Mouse (Mus musculus) embryonic facial prominence, embryonic 12.5 days (tissue): ENCODE measurements at regions not wholly inside any gene's neighbourhood (a gene's known extent, or its start where the extent isn't known, plus 50 kb on each side); places are given as distances from the start of the nearest gene placed in this dataset.

ENCODE experiments used
- ATAC-seq: fragments of 200-750 bp; cut with Nextera tagmentation; 2 replicates; pipeline ENCODE4 v1.8.0; 2017; ENCODE audit not compliant: insufficient number of reproducible peaks, insufficient read depth, low FRiP score, low TSS enrichment
- H3K27ac ChIP-seq: fragments of 300-500 bp; sonication (generic); 2 replicates; pipeline ENCODE4 v1.5.1; 2016; ENCODE audit warnings: mild to moderate bottlenecking
- H3K27me3 ChIP-seq: fragments of 300-500 bp; sonication (generic); 2 replicates; pipeline ENCODE4 v1.6.1; 2016; ENCODE audit warnings: mild to moderate bottlenecking, moderate library complexity
- H3K36me3 ChIP-seq: fragments of 300-500 bp; sonication (generic); 2 replicates; pipeline ENCODE4 v1.6.1; 2016; ENCODE audit warnings: mild to moderate bottlenecking
- H3K4me1 ChIP-seq: fragments of 300-500 bp; sonication (generic); 2 replicates; pipeline ENCODE4 v1.6.1; 2016
- H3K4me2 ChIP-seq: fragments of 300-500 bp; sonication (generic); replicated peaks from 2 replicates; pipeline ENCODE4 v1.6.1; 2016; ENCODE audit warnings: mild to moderate bottlenecking, moderate library complexity
- H3K4me3 ChIP-seq: fragments of 300-500 bp; sonication (generic); 2 replicates; pipeline ENCODE4 v1.5.1; 2016; ENCODE audit warnings: mild to moderate bottlenecking
- H3K9ac ChIP-seq: fragments of 300-500 bp; sonication (generic); 2 replicates; pipeline ENCODE4 v1.6.1; 2016; ENCODE audit warnings: mild to moderate bottlenecking, moderate library complexity
- H3K9me3 ChIP-seq: fragments of 300-500 bp; sonication (generic); 2 replicates; pipeline ENCODE4 v1.6.1; 2016; ENCODE audit warnings: mild to moderate bottlenecking, moderate library complexity
- WGBS: fragments of 180-500 bp; shearing (Covaris S2); methylation state at CpG from one replicate; pipeline ENCODE4 v1.1.7; 2016; 5-methylcytosine and 5-hydroxymethylcytosine counted together

- Histone ChIP-seq H3K4me2 (no peak overlapping the region), H3K27ac (no peak overlapping the region), H3K36me3 (no peaks in the 10 kb centered on the region), H3K4me3 (no peak overlapping the region), H3K9ac (no peak overlapping the region), H3K27me3 (no peaks in the 10 kb centered on the region), H3K9me3 (no peaks in the 10 kb centered on the region), H3K4me1 (no peaks in the 10 kb centered on the region)
- 90% methylated on average over 12 of the region's 12 CpGs for WGBS
- no peak for ATAC-seq
Measured at GRCm38 (mm10) chr14:72064111-72064812, 427.4 kb downstream of the Gm9195 start.

- no peak overlapping the region for H3K9ac ChIP-seq
- H3K4me1 ChIP-seq: peaks cover 11% of the 10 kb centered on the region
- H3K27me3 ChIP-seq: no peaks in the 10 kb centered on the region
- no peaks in the 10 kb centered on the region for H3K9me3 ChIP-seq
- no peak overlapping the region for H3K4me2 ChIP-seq
- ATAC-seq: no peak
- 49% methylated on average over 2 of the region's 2 CpGs for WGBS
- no peak overlapping the region for H3K27ac ChIP-seq
- no peak overlapping the region for H3K4me3 ChIP-seq
- H3K36me3 ChIP-seq: no peaks in the 10 kb centered on the region
Measured at GRCm38 (mm10) chr14:72042881-72043236, 448.8 kb downstream of the Gm9195 start.

- no peaks in the 10 kb centered on the region for H3K36me3 ChIP-seq
- H3K27me3 ChIP-seq: no peaks in the 10 kb centered on the region
- 24% methylated on average over 3 of the region's 3 CpGs for WGBS
- H3K4me3 ChIP-seq: no peak overlapping the region
- peaks cover 11% of the 10 kb centered on the region for H3K4me1 ChIP-seq
- H3K9me3 ChIP-seq: no peaks in the 10 kb centered on the region
- no peak overlapping the region for H3K27ac ChIP-seq
- H3K4me2 ChIP-seq: no peak overlapping the region
- no peak for ATAC-seq
- H3K9ac ChIP-seq: no peak overlapping the region
Measured at GRCm38 (mm10) chr14:72042112-72042880, 449.3 kb downstream of the Gm9195 start.

GRCm38 (mm10) chr14:72030396-72030795 is 461.2 kb downstream of the Gm9195 start:
- H3K9ac ChIP-seq: no peak overlapping the region
- no peak overlapping the region for H3K4me3 ChIP-seq
- no peaks in the 10 kb centered on the region for H3K27me3 ChIP-seq
- 37% methylated on average over 3 of the region's 3 CpGs for WGBS
- H3K4me1 ChIP-seq: no peaks in the 10 kb centered on the region
- no peak for ATAC-seq
- H3K4me2 ChIP-seq: no peak overlapping the region
- no peaks in the 10 kb centered on the region for H3K36me3 ChIP-seq
- H3K9me3 ChIP-seq: no peaks in the 10 kb centered on the region
- no peak overlapping the region for H3K27ac ChIP-seq

- no peak overlapping the region for H3K4me2 ChIP-seq
- no peak overlapping the region for H3K27ac ChIP-seq
- no peaks in the 10 kb centered on the region for H3K9me3 ChIP-seq
- WGBS: 64% methylated on average over 8 of the region's 8 CpGs
- H3K4me1 ChIP-seq: no peaks in the 10 kb centered on the region
- H3K9ac ChIP-seq: no peak overlapping the region
- no peaks in the 10 kb centered on the region for H3K27me3 ChIP-seq
- ATAC-seq: no peak
- no peaks in the 10 kb centered on the region for H3K36me3 ChIP-seq
- no peak overlapping the region for H3K4me3 ChIP-seq
Measured at GRCm38 (mm10) chr14:72027362-72028020, 464.1 kb downstream of the Gm9195 start.

GRCm38 (mm10) chr14:72004371-72004770 is 487.3 kb downstream of the Gm9195 start:
- WGBS: 74% methylated on average over 2 of the region's 2 CpGs

GRCm38 (mm10) chr14:72002205-72003138 is 489.2 kb downstream of the Gm9195 start:
- ATAC-seq: no peak
- no peaks in the 10 kb centered on the region for H3K27me3 ChIP-seq
- no peaks in the 10 kb centered on the region for H3K36me3 ChIP-seq
- H3K9ac ChIP-seq: no peak overlapping the region
- no peaks in the 10 kb centered on the region for H3K4me1 ChIP-seq
- no peak overlapping the region for H3K4me2 ChIP-seq
- no peak overlapping the region for H3K27ac ChIP-seq
- WGBS: 58% methylated on average over 7 of the region's 7 CpGs
- H3K9me3 ChIP-seq: no peaks in the 10 kb centered on the region
- no peak overlapping the region for H3K4me3 ChIP-seq

More at GRCm38 (mm10) chr14:72004371-72004770, 487.3 kb downstream of the Gm9195 start:
- Histone ChIP-seq H3K4me3 (no peak overlapping the region), H3K27ac (no peak overlapping the region), H3K27me3 (no peaks in the 10 kb centered on the region), H3K9me3 (no peaks in the 10 kb centered on the region), H3K36me3 (no peaks in the 10 kb centered on the region), H3K9ac (no peak overlapping the region), H3K4me2 (no peak overlapping the region), H3K4me1 (no peaks in the 10 kb centered on the region)
- ATAC-seq: no peak

GRCm38 (mm10) chr14:71973016-71973415 is 518.6 kb downstream of the Gm9195 start:
- no peak for ATAC-seq
- H3K27me3 ChIP-seq: no peaks in the 10 kb centered on the region
- H3K4me3 ChIP-seq: no peak overlapping the region
- H3K36me3 ChIP-seq: no peaks in the 10 kb centered on the region
- H3K4me2 ChIP-seq: no peak overlapping the region
- 78% methylated on average over 4 of the region's 4 CpGs for WGBS
- no peak overlapping the region for H3K9ac ChIP-seq
- H3K9me3 ChIP-seq: no peaks in the 10 kb centered on the region
- H3K27ac ChIP-seq: no peak overlapping the region
- H3K4me1 ChIP-seq: no peaks in the 10 kb centered on the region

- Histone ChIP-seq H3K27me3 (no peaks in the 10 kb centered on the region), H3K4me1 (no peaks in the 10 kb centered on the region), H3K36me3 (no peaks in the 10 kb centered on the region), H3K4me2 (no peak overlapping the region), H3K9ac (no peak overlapping the region), H3K4me3 (no peak overlapping the region), H3K9me3 (no peaks in the 10 kb centered on the region), H3K27ac (no peak overlapping the region)
- no peak for ATAC-seq
- 93% methylated on average over 1 of the region's 1 CpGs for WGBS
Measured at GRCm38 (mm10) chr14:71972521-71972920, 519.1 kb downstream of the Gm9195 start.

- no peak for ATAC-seq
- 57% methylated on average over 6 of the region's 6 CpGs for WGBS
- no peaks in the 10 kb centered on the region for H3K27me3 ChIP-seq
- no peak overlapping the region for H3K4me2 ChIP-seq
- H3K9ac ChIP-seq: no peak overlapping the region
- no peaks in the 10 kb centered on the region for H3K9me3 ChIP-seq
- H3K4me1 ChIP-seq: no peaks in the 10 kb centered on the region
- H3K4me3 ChIP-seq: no peak overlapping the region
- no peak overlapping the region for H3K27ac ChIP-seq
- no peaks in the 10 kb centered on the region for H3K36me3 ChIP-seq
Measured at GRCm38 (mm10) chr14:71967646-71968045, 524.0 kb downstream of the Gm9195 start.

- Histone ChIP-seq H3K4me1 (no peaks in the 10 kb centered on the region), H3K9me3 (no peaks in the 10 kb centered on the region), H3K4me2 (no peak overlapping the region), H3K27ac (no peak overlapping the region), H3K36me3 (no peaks in the 10 kb centered on the region), H3K9ac (no peak overlapping the region), H3K4me3 (no peak overlapping the region), H3K27me3 (no peaks in the 10 kb centered on the region)
- 3% methylated on average over 4 of the region's 4 CpGs for WGBS
- no peak for ATAC-seq
Measured at GRCm38 (mm10) chr14:71963389-71964169, 528.1 kb downstream of the Gm9195 start.
